Mouse (Mus musculus): ENCODE measurements around the gene Prkn.

Gene Prkn

DNA sequence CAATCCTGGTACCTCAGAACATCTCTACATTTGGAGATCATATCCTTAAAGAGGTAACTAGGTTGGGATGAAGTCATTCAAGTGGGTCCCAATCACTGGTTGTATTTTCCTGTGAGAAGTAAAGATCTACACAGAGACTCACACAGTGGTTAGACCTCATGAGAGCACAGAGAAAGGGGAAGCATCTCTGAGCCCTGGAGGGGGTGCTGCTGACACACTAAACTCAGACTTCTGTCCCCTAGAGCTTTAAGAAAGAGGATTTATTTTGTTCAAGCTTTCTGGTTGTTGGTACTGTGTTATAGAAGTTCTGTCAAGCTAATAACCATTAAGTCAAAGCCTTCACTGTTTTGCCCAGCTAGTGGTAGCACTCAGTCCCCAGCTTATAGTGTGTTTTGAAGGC lies 1259.2 kb downstream of the Prkn start:
- no peak for DNase-seq (ENCODE audit: low spot score)

DNA sequence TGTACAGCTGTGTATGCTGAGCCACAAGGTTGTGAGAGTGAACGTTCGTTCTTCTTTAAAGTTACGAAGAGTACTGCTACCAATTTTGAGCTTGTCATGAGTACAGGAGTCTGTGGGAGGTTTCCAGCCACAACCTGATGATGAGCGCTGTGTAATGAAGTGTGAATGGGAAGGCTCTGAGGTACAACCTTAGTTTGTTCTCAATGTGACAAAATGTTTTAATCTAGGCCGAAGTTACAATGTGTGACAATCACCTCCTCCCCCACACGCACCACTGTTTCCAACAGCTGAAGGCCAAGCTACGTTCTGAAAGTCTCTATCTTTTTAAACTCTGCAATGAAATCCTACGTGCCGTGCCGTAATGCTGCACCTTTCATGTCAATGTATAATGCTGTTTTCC lies 1262.1 kb downstream of the Prkn start:
- no peak for DNase-seq (ENCODE audit: low spot score)

DNA sequence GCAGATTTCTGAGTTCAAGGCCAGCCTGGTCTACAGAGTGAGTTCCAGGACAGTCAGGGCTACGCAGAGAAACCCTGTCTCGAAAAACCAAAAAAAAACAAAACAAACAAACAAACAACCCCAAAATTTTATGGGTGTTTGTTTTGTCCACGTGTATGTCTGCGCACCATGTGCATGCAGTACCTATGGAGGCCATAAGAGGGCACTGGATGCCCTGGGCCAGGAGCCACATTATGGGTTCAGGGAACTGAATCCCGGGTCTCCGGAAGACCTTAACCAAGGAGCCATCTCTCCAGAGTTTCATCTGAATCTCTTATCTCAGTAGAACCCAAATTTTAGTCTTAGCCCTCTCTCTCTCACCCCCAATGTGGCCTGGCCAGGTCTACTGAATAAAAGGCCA lies 1263.6 kb downstream of the Prkn start:
- DNase-seq (ENCODE audit: low spot score) = no peak

DNA sequence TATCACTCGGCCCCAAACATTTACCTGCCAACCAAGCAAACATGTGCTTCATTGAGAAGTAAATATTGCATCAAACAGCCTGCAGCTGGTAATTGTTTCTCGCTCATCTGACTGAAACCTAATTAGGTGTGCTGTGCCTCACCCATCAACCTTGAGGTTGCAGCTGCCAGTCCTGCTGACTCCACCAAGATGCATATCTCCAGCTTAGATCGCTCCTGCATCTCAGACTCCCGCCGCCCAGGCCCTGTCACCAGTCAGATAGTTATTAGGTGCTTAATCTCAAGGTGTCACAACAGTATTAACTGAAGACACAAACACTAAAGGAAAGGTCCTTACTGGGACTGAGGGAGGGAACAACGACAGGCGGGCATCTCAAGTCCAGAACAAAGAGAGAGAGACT lies 1264.1 kb downstream of the Prkn start:
- no peak for DNase-seq (ENCODE audit: low spot score)

- DNase-seq (ENCODE audit: low spot score) = no peak
Observed at GRCm38 (mm10) chr17:12104690-12105089, 1264.5 kb downstream of the Prkn start.

GRCm38 (mm10) chr17:12106255-12106654 lies 1266.1 kb downstream of the Prkn start:
- no peak for DNase-seq (ENCODE audit: low spot score)
